Mouse (Mus musculus) neutrophil, adult 65 days (primary cell): ENCODE measurements around the gene Crtac1. TPM values are rescaled to one million over a fixed set of nuclear protein-coding genes. Genes with fewer than 3 reads are reported as not detected.

Experiments
- total RNA-seq: library from RNA; stranded (reverse); gene quantifications from 2 replicates; pipeline ENCODE4 v1.2.4, GENCODE M21; 2023

The Crtac1 gene
- total RNA-seq, result 4.9 and 8.3 TPM in 2 replicates

GRCm38 (mm10) chr19:42431485-42432190 is at the start of gene Crtac1:
Crtac1 (minus strand) TSS chr19:42431783.

GRCm38 (mm10) chr19:42247519-42247918 is 184.1 kb downstream of the Crtac1 start, which contains the start of gene Golga7b:
Golga7b (plus strand) TSS chr19:42247574.

Other genes starting within 250 kb of the Crtac1 start
- not detected in 2 replicates for gene Sfrp5, start 229.5 kb downstream of the Crtac1 start, total RNA-seq
- gene Golga7b, start 184.2 kb downstream of the Crtac1 start, total RNA-seq, result not detected in 2 replicates
- gene R3hcc1l, start 87.0 kb upstream of the Crtac1 start, total RNA-seq, result 27.4 and 28.5 TPM in 2 replicates
- gene Loxl4, start 181.0 kb upstream of the Crtac1 start, total RNA-seq, result 0.22 TPM in 1 of 2 replicates, not detected in the other